Mouse (Mus musculus) embryo, embryonic 10.5 days (tissue): ENCODE results near the gene Rab39b.

Experiments
- DNase-seq: peaks from one replicate; pipeline ENCODE4 v3.0.0-alpha.2; 2015; ENCODE audit warnings: low spot score

Gene Rab39b

GRCm38 (mm10) chrX:75577582-75578324 is at the start of gene Rab39b:
Gene Rab39b (minus strand): TSS chrX:75578231.
- DNase-seq: peak; percentile 71

GRCm38 (mm10) chrX:75578539-75578938 is 508 bp upstream of the Rab39b start:
- no peak for DNase-seq
